Mouse (Mus musculus): ENCODE results near the gene Aunip.

GRCm38 (mm10) chr4:134476899-134477298 lies 33.9 kb upstream of the Aunip start:
- TF ChIP-seq CTCF (IDR thresholded peaks at IDR 0.05) (no peak), EP300 (IDR thresholded peaks at IDR 0.05) (no peak)

Data from lung, postnatal 0 days (tissue).